Mouse (Mus musculus) bone marrow, adult 2 months (tissue): ENCODE data around the gene Gbp2b. TPM values are rescaled to one million over a fixed set of nuclear protein-coding genes. Genes with fewer than 3 reads are reported as not detected.

ENCODE experiments used
- H3K27ac ChIP-seq: fragments of 200-500 bp; 2 replicates; pipeline ENCODE4 v1.5.1; 2012; ENCODE audit warnings: low read depth, mild to moderate bottlenecking, control low read depth, inconsistent platforms, low read length; ENCODE audit not compliant: control insufficient read depth, poor library complexity, insufficient read depth
- H3K4me1 ChIP-seq: fragments of 200-500 bp; 2 replicates; pipeline ENCODE4 v1.6.1; 2011; ENCODE audit warnings: low read length; ENCODE audit not compliant: control insufficient read depth, insufficient read depth
- H3K4me3 ChIP-seq: fragments of 200-500 bp; replicated peaks from 2 replicates; pipeline ENCODE3; 2011; ENCODE audit warnings: mild to moderate bottlenecking, low read depth, low read length, control low read depth; ENCODE audit not compliant: control insufficient read depth
- CTCF ChIP-seq: fragments of 200-500 bp; IDR thresholded peaks from 2 replicates; pipeline ENCODE4 v1.5.1; 2011; ENCODE audit warnings: low read length, control low read depth; ENCODE audit not compliant: control insufficient read depth, insufficient read depth
- POLR2A ChIP-seq: fragments of 200-500 bp; IDR thresholded peaks from 2 replicates; pipeline ENCODE4 v1.6.1; 2011; ENCODE audit warnings: low read depth, mild to moderate bottlenecking, control low read depth, low read length, borderline replicate concordance; ENCODE audit not compliant: control insufficient read depth
- WGBS: fragments of 180-500 bp; shearing (Covaris S2); methylation state at CpG from one replicate; pipeline ENCODE4 v1.1.7; 2018; 5-methylcytosine and 5-hydroxymethylcytosine counted together
- polyA plus RNA-seq: library from polyadenylated mRNA; stranded (reverse); fragments of >200 nt; gene quantifications from 2 replicates; pipeline ENCODE4 v1.2.4, GENCODE M21; 2011; ENCODE audit warnings: low replicate concordance; ENCODE audit not compliant: missing spikeins, insufficient read depth, insufficient read length

The Gbp2b gene
- polyA plus RNA-seq, 1 experiment: not detected

DNA sequence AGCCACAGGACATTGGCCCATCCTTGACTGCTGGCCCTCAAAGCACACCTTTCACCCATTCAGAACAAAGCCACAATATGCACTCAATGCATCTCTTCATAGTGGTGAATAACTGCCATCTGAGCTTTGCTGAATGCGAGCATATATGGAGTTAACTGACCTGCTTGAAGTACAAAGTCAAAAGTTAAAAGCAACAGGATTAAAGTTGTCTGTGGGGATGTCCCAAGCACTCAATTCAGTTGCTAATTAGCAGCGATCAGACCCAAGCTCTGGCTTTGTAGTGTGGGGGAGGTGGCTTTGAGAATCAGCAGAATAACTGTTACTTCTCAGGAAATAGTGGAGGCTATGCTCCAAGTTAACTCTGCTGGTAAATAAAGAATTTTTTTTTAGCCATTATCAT, 55.6 kb downstream of the Gbp2b start:
- H3K4me1 ChIP-seq: no peaks in the 10 kb centered on the region
- 77% methylated on average over 2 of the region's 2 CpGs for WGBS
- TF ChIP-seq CTCF (no peak), POLR2A (no peak)
- no peak overlapping the region for H3K27ac ChIP-seq
- no peak overlapping the region for H3K4me3 ChIP-seq

DNA sequence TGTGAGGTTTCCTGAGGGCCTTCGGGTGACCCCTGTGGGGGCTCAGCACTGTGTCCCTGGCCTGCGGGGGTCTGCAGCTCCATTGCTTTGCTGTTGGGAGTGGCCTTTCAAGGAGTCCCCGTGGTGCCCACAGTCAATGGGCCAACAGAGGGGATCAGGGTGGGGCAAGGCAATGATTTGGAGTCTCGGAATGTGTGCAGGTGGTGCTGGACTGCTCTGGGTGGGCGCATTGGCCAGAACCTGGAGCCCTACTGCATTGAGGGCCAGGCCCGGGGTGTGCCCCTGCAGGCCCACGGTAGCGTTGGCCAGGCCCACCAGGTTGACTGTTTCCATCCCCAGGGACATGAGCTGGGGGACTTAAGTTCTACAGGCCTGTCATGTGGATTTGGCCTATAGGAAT, 70.1 kb downstream of the Gbp2b start:
- Histone ChIP-seq H3K27ac (no peak overlapping the region), H3K4me3 (no peak overlapping the region), H3K4me1 (no peaks in the 10 kb centered on the region)
- TF ChIP-seq CTCF (no peak), POLR2A (no peak)
- 87% methylated on average over 8 of the region's 8 CpGs for WGBS

Other genes starting within 250 kb of the Gbp2b start
- gene Pdlim5, start 199.2 kb upstream of the Gbp2b start, polyA plus RNA-seq: 5.5 and 11.7 TPM in 2 replicates
- gene Gbp5, start 100.9 kb upstream of the Gbp2b start, polyA plus RNA-seq: 0.74 and 2.4 TPM in 2 replicates
- gene Gbp7, start 64.5 kb upstream of the Gbp2b start, polyA plus RNA-seq: 6.8 TPM in 2 replicates
- 7.0 and 8.3 TPM in 2 replicates for gene Gbp3, start 34.8 kb upstream of the Gbp2b start, polyA plus RNA-seq
- gene Gbp2, start 25.8 kb downstream of the Gbp2b start, polyA plus RNA-seq: 2.6 and 5.2 TPM in 2 replicates
- gene Kyat3, start 106.2 kb downstream of the Gbp2b start, polyA plus RNA-seq: 2.2 and 3.4 TPM in 2 replicates
- gene Gtf2b, start 170.2 kb downstream of the Gbp2b start, polyA plus RNA-seq: 15.2 and 17.4 TPM in 2 replicates